Mouse (Mus musculus): ENCODE measurements around the gene Vkorc1. TPM values are rescaled to one million over a fixed set of nuclear protein-coding genes. Genes with fewer than 3 reads are reported as not detected.
"Not testable (repeated sequence)": the region's sequence is repeated elsewhere in the genome, so short reads cannot be mapped to it uniquely, and the experiment has no call there.

Gene Vkorc1
- total RNA-seq, 1 experiment: 88.5 TPM

DNA sequence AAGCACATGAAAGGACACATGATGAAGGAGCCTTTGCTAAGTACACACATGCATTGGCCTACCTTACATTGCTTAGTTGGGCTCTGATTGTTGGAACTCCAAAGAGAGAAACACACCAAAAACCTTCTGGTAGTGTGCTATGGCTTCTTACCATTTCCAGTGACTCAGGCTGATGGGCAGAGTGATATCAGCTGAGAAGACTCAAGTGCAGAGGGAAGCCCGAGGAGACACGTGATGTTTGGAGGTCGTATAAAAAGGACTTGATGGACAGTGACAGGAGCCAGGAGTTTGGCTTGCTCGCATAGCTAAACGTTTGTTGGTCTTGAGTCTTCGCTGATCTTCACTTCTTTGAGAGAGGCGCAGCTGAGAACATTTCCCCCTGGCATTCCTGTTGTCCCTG is 2.1 kb upstream of the Vkorc1 start:
- H3K9me3 ChIP-seq (ENCODE audit: control insufficient read depth, insufficient read depth, low read depth, low read length): no peaks in the 10 kb centered on the region
- no peak overlapping the region for H3K27ac ChIP-seq (ENCODE audit: insufficient read depth, low read depth, low read length, poor library complexity, severe bottlenecking)
- no peak for DNase-seq (ENCODE audit: low read depth, low spot score)
- no peak overlapping the region for H3K4me3 ChIP-seq (ENCODE audit: insufficient read depth in 1 of 2, low read depth in 1 of 2, low read length in 2 of 2, poor library complexity in 1 of 2, severe bottlenecking in 1 of 2)
- TF ChIP-seq CHD2 (IDR thresholded peaks at IDR 0.05; ENCODE audit: low read depth, low read length): no peak
- TF ChIP-seq ZC3H11A (IDR thresholded peaks at IDR 0.05; ENCODE audit: borderline replicate concordance, low read depth, low read length): no peak
- no peak for TF ChIP-seq HCFC1 (IDR thresholded peaks at IDR 0.05; ENCODE audit: borderline replicate concordance, insufficient read depth, low read length)
- no peak for TF ChIP-seq MAFK (IDR thresholded peaks at IDR 0.05; ENCODE audit: insufficient read depth, low read depth, low read length)
- TF ChIP-seq ZNF384 (IDR thresholded peaks at IDR 0.05; ENCODE audit: low read depth, low read length): no peak
- in situ Hi-C loops (cut with MboI; ENCODE audit: low sequenced_read_pairs in 2 of 2, unreplicated experiment in 2 of 2): no loop called here
- no peak overlapping the region for H3K9ac ChIP-seq (ENCODE audit: insufficient read depth, low read depth, low read length, poor library complexity, severe bottlenecking)
- H3K36me3 ChIP-seq (ENCODE audit: control insufficient read depth, insufficient read depth, low read length, poor library complexity, severe bottlenecking): peaks cover 7% of the 10 kb centered on the region; the same call in 1 of the 2 replicates
- peaks cover 0 to 5% of the 10 kb centered on the region in 2 experiments; a peak in 1 of 4 replicates for H3K4me1 ChIP-seq (ENCODE audit: control insufficient read depth in 2 of 2, insufficient read depth in 2 of 2, low read length in 2 of 2, poor library complexity in 1 of 2)

DNA sequence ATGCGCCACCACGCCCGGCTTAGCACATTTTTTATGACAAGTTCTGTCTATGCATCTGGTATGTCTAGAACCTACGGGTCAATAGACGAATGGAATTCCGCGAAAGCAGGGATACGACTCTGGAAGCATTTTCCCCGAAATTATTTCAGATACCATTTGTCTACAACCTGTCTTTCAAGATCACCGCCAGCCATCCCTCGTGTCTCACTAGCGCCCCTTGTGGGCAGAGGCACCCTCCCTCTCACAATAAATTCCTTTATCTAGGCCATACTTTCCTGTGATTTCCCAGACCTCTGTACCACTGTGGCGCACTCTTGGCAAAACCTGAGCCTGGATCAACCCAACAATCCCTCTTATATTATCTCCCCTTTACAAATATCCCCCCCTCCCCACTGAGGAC is 967 bp upstream of the Vkorc1 start:
- peak; percentile 84 for DNase-seq (ENCODE audit: low read depth, low spot score)
- in situ Hi-C loops (cut with MboI; ENCODE audit: low sequenced_read_pairs in 2 of 2, unreplicated experiment in 2 of 2): no loop called here
- Histone ChIP-seq H3K9me3 (ENCODE audit: control insufficient read depth, insufficient read depth, low read depth, low read length) (no peaks in the 10 kb centered on the region), H3K36me3 (ENCODE audit: control insufficient read depth, insufficient read depth, low read length, poor library complexity, severe bottlenecking) (peaks cover 7% of the 10 kb centered on the region; the same call in 1 of the 2 replicates), H3K4me1 (ENCODE audit: control insufficient read depth in 2 of 2, insufficient read depth in 2 of 2, low read length in 2 of 2, poor library complexity in 1 of 2) (peaks cover 0 to 5% of the 10 kb centered on the region in 2 experiments; a peak in 1 of 4 replicates), H3K27ac (ENCODE audit: insufficient read depth, low read depth, low read length, poor library complexity, severe bottlenecking) (no peak overlapping the region), H3K4me3 (ENCODE audit: insufficient read depth in 1 of 2, low read depth in 1 of 2, low read length in 2 of 2, poor library complexity in 1 of 2, severe bottlenecking in 1 of 2) (0 out of 4 replicates have a peak overlapping the region, but pooled peaks of 1 of the 2 experiments have one; percentile 3), H3K9ac (ENCODE audit: insufficient read depth, low read depth, low read length, poor library complexity, severe bottlenecking) (no peak overlapping the region)
- TF ChIP-seq HCFC1 (IDR thresholded peaks at IDR 0.05; ENCODE audit: borderline replicate concordance, insufficient read depth, low read length): peak; percentile 28; the same call in 1 of the 2 replicates
- TF ChIP-seq ZC3H11A (IDR thresholded peaks at IDR 0.05; ENCODE audit: borderline replicate concordance, low read depth, low read length): 0 out of 2 replicates have a peak, but pooled peaks have one; percentile 3
- TF ChIP-seq CHD2 (IDR thresholded peaks at IDR 0.05; ENCODE audit: low read depth, low read length): no peak

GRCm38 (mm10) chr7:127895891-127896290 is 474 bp upstream of the Vkorc1 start:
- peak overlapping the region; percentile 9 to 78; a peak in 3 of 4 replicates for H3K4me3 ChIP-seq (ENCODE audit: insufficient read depth in 1 of 2, low read depth in 1 of 2, low read length in 2 of 2, poor library complexity in 1 of 2, severe bottlenecking in 1 of 2)
- DNase-seq (ENCODE audit: low read depth, low spot score); H3K4me1 ChIP-seq (ENCODE audit: control insufficient read depth in 2 of 2, insufficient read depth in 2 of 2, low read length in 2 of 2, poor library complexity in 1 of 2); H3K9me3 ChIP-seq (ENCODE audit: control insufficient read depth, insufficient read depth, low read depth, low read length); H3K36me3 ChIP-seq (ENCODE audit: control insufficient read depth, insufficient read depth, low read length, poor library complexity, severe bottlenecking); in situ Hi-C loops (cut with MboI; ENCODE audit: low sequenced_read_pairs in 2 of 2, unreplicated experiment in 2 of 2); H3K27ac ChIP-seq (ENCODE audit: insufficient read depth, low read depth, low read length, poor library complexity, severe bottlenecking): not testable (repeated sequence)
- H3K9ac ChIP-seq (ENCODE audit: insufficient read depth, low read depth, low read length, poor library complexity, severe bottlenecking): peak overlapping the region; percentile 31; the same call in 1 of the 2 replicates

DNA sequence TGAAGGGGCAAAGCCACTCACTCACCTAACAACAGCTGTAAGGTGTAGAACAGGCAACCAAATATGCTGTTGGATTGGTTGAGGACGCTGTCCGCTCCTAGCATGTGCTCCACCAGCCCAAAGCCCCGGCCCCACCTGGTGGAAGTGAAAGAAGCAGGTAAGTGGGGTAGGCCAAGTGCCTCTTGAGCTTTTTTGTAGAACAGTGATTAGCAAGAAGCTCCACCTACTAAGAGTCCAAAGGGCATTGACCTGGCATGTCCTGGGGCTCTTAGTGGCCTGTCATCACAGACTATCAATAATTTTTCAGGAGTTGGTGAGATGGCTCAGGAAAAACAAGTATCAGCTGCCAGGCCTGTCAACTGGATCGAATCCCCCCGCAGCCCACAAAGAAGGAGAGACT is 937 bp downstream of the Vkorc1 start:
- Histone ChIP-seq H3K4me1 (ENCODE audit: control insufficient read depth in 2 of 2, insufficient read depth in 2 of 2, low read length in 2 of 2, poor library complexity in 1 of 2) (peaks cover 0 to 5% of the 10 kb centered on the region in 2 experiments; a peak in 1 of 4 replicates), H3K27ac (ENCODE audit: insufficient read depth, low read depth, low read length, poor library complexity, severe bottlenecking) (no peak overlapping the region), H3K36me3 (ENCODE audit: control insufficient read depth, insufficient read depth, low read length, poor library complexity, severe bottlenecking) (peaks cover 10% of the 10 kb centered on the region; the same call in 1 of the 2 replicates), H3K4me3 (ENCODE audit: insufficient read depth in 1 of 2, low read depth in 1 of 2, low read length in 2 of 2, poor library complexity in 1 of 2, severe bottlenecking in 1 of 2) (peak overlapping the region in 1 of 2 experiments; percentile 78; a peak in 3 of 4 replicates), H3K9ac (ENCODE audit: insufficient read depth, low read depth, low read length, poor library complexity, severe bottlenecking) (peak overlapping the region; percentile 20; the same call in 1 of the 2 replicates), H3K9me3 (ENCODE audit: control insufficient read depth, insufficient read depth, low read depth, low read length) (no peaks in the 10 kb centered on the region)
- no peak for TF ChIP-seq MAFK (IDR thresholded peaks at IDR 0.05; ENCODE audit: insufficient read depth, low read depth, low read length)
- TF ChIP-seq ZC3H11A (IDR thresholded peaks at IDR 0.05; ENCODE audit: borderline replicate concordance, low read depth, low read length): no peak
- TF ChIP-seq ZNF384 (IDR thresholded peaks at IDR 0.05; ENCODE audit: low read depth, low read length): no peak
- TF ChIP-seq HCFC1 (IDR thresholded peaks at IDR 0.05; ENCODE audit: borderline replicate concordance, insufficient read depth, low read length): no peak
- TF ChIP-seq CHD2 (IDR thresholded peaks at IDR 0.05; ENCODE audit: low read depth, low read length): no peak
- DNase-seq (ENCODE audit: low read depth, low spot score): no peak
- in situ Hi-C loops (cut with MboI; ENCODE audit: low sequenced_read_pairs in 2 of 2, unreplicated experiment in 2 of 2): no loop called here

GRCm38 (mm10) chr7:127890798-127891197 is 4.6 kb downstream of the Vkorc1 start, which contains the start of gene Prss53:
Gene Prss53, minus strand, starts transcription at chr7:127890970.
- Histone ChIP-seq H3K27ac (ENCODE audit: insufficient read depth, low read depth, low read length, poor library complexity, severe bottlenecking) (no peak within 1 kb of the TSS), H3K4me3 (ENCODE audit: insufficient read depth in 1 of 2, low read depth in 1 of 2, low read length in 2 of 2, poor library complexity in 1 of 2, severe bottlenecking in 1 of 2) (no peak within 1 kb of the TSS), H3K9me3 (ENCODE audit: control insufficient read depth, insufficient read depth, low read depth, low read length) (no peaks in the 10 kb centered on the region), H3K4me1 (ENCODE audit: control insufficient read depth in 2 of 2, insufficient read depth in 2 of 2, low read length in 2 of 2, poor library complexity in 1 of 2) (peaks cover 0 to 9% of the 10 kb centered on the region in 2 experiments; a peak in 1 of 4 replicates), H3K36me3 (ENCODE audit: control insufficient read depth, insufficient read depth, low read length, poor library complexity, severe bottlenecking) (peaks cover 28% of the 10 kb centered on the region), H3K9ac (ENCODE audit: insufficient read depth, low read depth, low read length, poor library complexity, severe bottlenecking) (no peak within 1 kb of the TSS)
- DNase-seq (ENCODE audit: low read depth, low spot score): no peak
- in situ Hi-C loops (cut with MboI; ENCODE audit: low sequenced_read_pairs in 2 of 2, unreplicated experiment in 2 of 2): no loop called here
- no peak for TF ChIP-seq ZNF384 (IDR thresholded peaks at IDR 0.05; ENCODE audit: low read depth, low read length)
- no peak for TF ChIP-seq MAFK (IDR thresholded peaks at IDR 0.05; ENCODE audit: insufficient read depth, low read depth, low read length)
- no peak for TF ChIP-seq HCFC1 (IDR thresholded peaks at IDR 0.05; ENCODE audit: borderline replicate concordance, insufficient read depth, low read length)
- TF ChIP-seq CHD2 (IDR thresholded peaks at IDR 0.05; ENCODE audit: low read depth, low read length): no peak
- TF ChIP-seq ZC3H11A (IDR thresholded peaks at IDR 0.05; ENCODE audit: borderline replicate concordance, low read depth, low read length): no peak
